Mouse (Mus musculus) embryonic fibroblast, embryonic 13.5 days (primary cell): ENCODE results near the gene Xpnpep3. TPM values are rescaled to one million over a fixed set of nuclear protein-coding genes. Genes with fewer than 3 reads are reported as not detected.

ENCODE experiments used
- H3K27ac ChIP-seq: 2 replicates; pipeline ENCODE4 v1.5.1; 2012; ENCODE audit warnings: low read length, control low read depth, inconsistent platforms; ENCODE audit not compliant: insufficient read depth
- H3K4me1 ChIP-seq: 2 replicates; pipeline ENCODE4 v1.6.1; 2011; ENCODE audit warnings: low read length; ENCODE audit not compliant: control insufficient read depth, insufficient read depth
- H3K4me3 ChIP-seq: 2 replicates; pipeline ENCODE4 v1.5.1; 2011; ENCODE audit warnings: mild to moderate bottlenecking, control low read depth, low read length; ENCODE audit not compliant: insufficient read depth
- CTCF ChIP-seq: IDR thresholded peaks from 2 replicates; pipeline ENCODE4 v1.5.1; 2011; ENCODE audit warnings: mild to moderate bottlenecking, control low read depth, low read length, moderate library complexity, borderline replicate concordance; ENCODE audit not compliant: insufficient read depth
- POLR2A ChIP-seq: IDR thresholded peaks from 2 replicates; pipeline ENCODE4 v1.6.1; 2011; ENCODE audit warnings: low read depth, mild to moderate bottlenecking, control low read depth, low read length, moderate library complexity
- polyA plus RNA-seq: library from polyadenylated mRNA; stranded (reverse); fragments of >200 nt; gene quantifications from 2 replicates; pipeline ENCODE4 v1.2.4, GENCODE M21; 2011; ENCODE audit warnings: low read depth; ENCODE audit not compliant: missing spikeins, insufficient read length

Gene Xpnpep3
- polyA plus RNA-seq: 12.4 and 21.8 TPM in 2 replicates

- Histone ChIP-seq H3K4me1 (peaks cover 4% of the 10 kb centered on the region; the same call in 1 of the 2 replicates), H3K4me3 (peak within 1 kb of the TSS; percentile 88), H3K27ac (peak within 1 kb of the TSS; percentile 96)
- TF ChIP-seq CTCF (no peak), POLR2A (peak; percentile 76)
These were observed at the start of gene Xpnpep3, which contains the start of gene St13 for GRCm38 (mm10) chr15:81399638-81400315. Gene Xpnpep3 (plus strand): TSS chr15:81400138. Gene St13 (minus strand): TSS chr15:81400077.

- H3K27ac ChIP-seq: no peak overlapping the region
- no peak overlapping the region for H3K4me3 ChIP-seq
- TF ChIP-seq CTCF (no peak), POLR2A (no peak)
- no peaks in the 10 kb centered on the region; the same call in none of the 2 replicates for H3K4me1 ChIP-seq
These were observed 49.5 kb upstream of the Xpnpep3 start for GRCm38 (mm10) chr15:81350401-81350800.

GRCm38 (mm10) chr15:81352638-81353037 lies 47.3 kb upstream of the Xpnpep3 start:
- Histone ChIP-seq H3K4me3 (no peak overlapping the region), H3K4me1 (no peaks in the 10 kb centered on the region; the same call in none of the 2 replicates), H3K27ac (no peak overlapping the region)
- TF ChIP-seq POLR2A (no peak), CTCF (0 out of 2 replicates have a peak, but pooled peaks have one; percentile 12)

- Histone ChIP-seq H3K4me1 (peaks cover 4% of the 10 kb centered on the region), H3K27ac (no peak overlapping the region), H3K4me3 (no peak overlapping the region)
- no peak for TF ChIP-seq POLR2A
- TF ChIP-seq CTCF: no peak
These were observed 44.7 kb upstream of the Xpnpep3 start for GRCm38 (mm10) chr15:81355146-81355761.

- Histone ChIP-seq H3K4me1 (peaks cover 7% of the 10 kb centered on the region), H3K27ac (no peak overlapping the region), H3K4me3 (no peak overlapping the region)
- no peak for TF ChIP-seq CTCF
- TF ChIP-seq POLR2A: no peak
These were observed 43.0 kb upstream of the Xpnpep3 start for GRCm38 (mm10) chr15:81356946-81357345.

GRCm38 (mm10) chr15:81358943-81359342 lies 41.0 kb upstream of the Xpnpep3 start:
- Histone ChIP-seq H3K4me1 (peaks cover 7% of the 10 kb centered on the region), H3K27ac (no peak overlapping the region), H3K4me3 (no peak overlapping the region; the same call in 1 of the 2 replicates)
- TF ChIP-seq CTCF (no peak), POLR2A (no peak)

GRCm38 (mm10) chr15:81359421-81359820 lies 40.5 kb upstream of the Xpnpep3 start:
- Histone ChIP-seq H3K27ac (no peak overlapping the region), H3K4me1 (peaks cover 7% of the 10 kb centered on the region), H3K4me3 (no peak overlapping the region; the same call in 1 of the 2 replicates)
- no peak for TF ChIP-seq POLR2A
- no peak for TF ChIP-seq CTCF

GRCm38 (mm10) chr15:81360345-81361021 lies 39.5 kb upstream of the Xpnpep3 start, which contains the start of gene Slc25a17:
Gene Slc25a17 (minus strand): TSS chr15:81360812.
- no peak for TF ChIP-seq CTCF
- peak; percentile 90 for TF ChIP-seq POLR2A
- peaks cover 7% of the 10 kb centered on the region for H3K4me1 ChIP-seq
- H3K4me3 ChIP-seq: peak within 1 kb of the TSS; percentile 67
- H3K27ac ChIP-seq: peak within 1 kb of the TSS; percentile 19

GRCm38 (mm10) chr15:81361022-81361404 lies 38.9 kb upstream of the Xpnpep3 start:
- Histone ChIP-seq H3K4me1 (peaks cover 7% of the 10 kb centered on the region), H3K4me3 (no peak overlapping the region; the same call in 1 of the 2 replicates), H3K27ac (peak overlapping the region; percentile 9; the same call in 1 of the 2 replicates)
- no peak for TF ChIP-seq POLR2A
- TF ChIP-seq CTCF: no peak
